Mouse (Mus musculus): ENCODE results near the gene Rims4. TPM values are rescaled to one million over a fixed set of nuclear protein-coding genes. Genes with fewer than 3 reads are reported as not detected.
A peak's percentile ranks its signal among the peaks of the same experiment; 100 is the strongest.

Gene Rims4
- polyA plus RNA-seq, 1 experiment from 2014 or later = 1.7 TPM

- H3K4me1 ChIP-seq (ENCODE audit: control insufficient read depth, insufficient read depth, low read length) = no peaks in the 10 kb centered on the region
- H3K9me3 ChIP-seq (replicated peaks; ENCODE audit: control insufficient read depth, low read length) = no peaks in the 10 kb centered on the region
- H3K4me3 ChIP-seq (ENCODE audit: low read depth, low read length) = no peak overlapping the region
- no peak for DNase-seq (ENCODE audit: low spot score)
- H3K9ac ChIP-seq (ENCODE audit: low read length) = no peak overlapping the region
- 0 out of 2 replicates have a peak, but pooled peaks cover 3% of the 10 kb centered on the region for H3K27me3 ChIP-seq (replicated peaks; ENCODE audit: control insufficient read depth, insufficient read depth, low read length)
- no peak for ATAC-seq
- H3K27ac ChIP-seq (ENCODE audit: low read depth, low read length) = no peak overlapping the region
- H3K4me2 ChIP-seq (ENCODE audit: low read length) = no peak overlapping the region
- H3K36me3 ChIP-seq (ENCODE audit: control insufficient read depth, insufficient read depth, low read length) = no peaks in the 10 kb centered on the region
- 93% methylated on average over 5 of the region's 5 CpGs for WGBS
Observed at GRCm38 (mm10) chr2:163865311-163865710, 53.2 kb downstream of the Rims4 start.

DNA sequence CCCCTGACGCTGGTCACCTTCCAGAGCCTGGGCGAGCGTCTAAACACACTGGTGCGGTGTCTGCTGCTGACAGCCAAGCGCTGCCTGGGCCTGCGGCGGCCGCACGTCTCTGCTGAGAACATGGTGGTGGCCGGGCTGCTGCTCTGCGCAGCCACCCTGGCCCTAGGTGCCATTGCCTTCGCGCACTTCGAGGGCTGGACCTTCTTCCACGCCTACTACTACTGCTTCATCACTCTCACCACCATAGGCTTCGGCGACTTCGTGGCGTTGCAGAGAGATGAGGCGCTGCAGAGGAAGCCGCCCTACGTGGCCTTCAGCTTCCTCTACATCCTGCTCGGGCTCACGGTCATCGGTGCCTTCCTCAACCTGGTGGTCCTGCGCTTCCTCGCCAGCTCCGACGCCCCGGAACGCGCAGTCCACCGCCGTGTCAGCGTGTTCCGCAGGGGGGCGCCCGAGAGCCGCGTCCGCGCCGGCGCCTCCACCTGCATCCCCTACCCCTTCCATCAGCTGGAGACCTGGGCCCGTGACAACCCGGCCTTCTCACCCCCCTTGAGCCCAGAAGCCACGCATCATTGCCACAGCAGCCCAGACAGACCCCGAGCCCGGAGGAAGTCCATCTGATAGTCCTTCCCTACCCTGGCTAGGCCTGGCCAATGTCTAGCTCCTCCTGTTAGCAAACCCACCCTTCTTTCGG lies 60.1 kb downstream of the Rims4 start:
- WGBS = 15% methylated on average over 50 of the region's 50 CpGs

DNA sequence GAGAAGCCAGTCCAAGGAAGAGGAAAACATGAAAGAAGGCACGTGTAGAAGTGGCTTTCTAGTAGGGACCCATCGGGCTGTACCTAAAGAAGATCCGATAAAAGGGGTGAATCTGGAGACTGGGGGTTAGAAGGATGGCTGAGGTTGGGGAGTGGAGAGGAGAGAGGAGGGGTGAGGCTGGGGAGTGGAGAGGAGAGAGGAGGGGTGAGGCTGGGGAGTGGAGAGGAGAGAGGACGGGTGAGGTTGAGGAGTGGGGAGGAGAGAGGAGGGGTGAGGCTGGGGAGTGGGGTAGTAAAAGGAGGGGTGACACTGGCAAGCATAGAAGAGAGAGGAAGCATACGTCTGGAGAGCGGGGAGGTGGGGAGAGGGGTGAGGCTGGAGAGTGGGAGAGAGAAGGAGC lies 61.2 kb downstream of the Rims4 start:
- Histone ChIP-seq H3K4me3 (ENCODE audit: low read depth, low read length) (no peak overlapping the region), H3K9ac (ENCODE audit: low read length) (no peak overlapping the region), H3K27me3 (replicated peaks; ENCODE audit: control insufficient read depth, insufficient read depth, low read length) (peaks cover 59% of the 10 kb centered on the region), H3K9me3 (replicated peaks; ENCODE audit: control insufficient read depth, low read length) (no peaks in the 10 kb centered on the region), H3K27ac (ENCODE audit: low read depth, low read length) (no peak overlapping the region), H3K4me1 (ENCODE audit: control insufficient read depth, insufficient read depth, low read length) (no peaks in the 10 kb centered on the region), H3K4me2 (ENCODE audit: low read length) (no peak overlapping the region), H3K36me3 (ENCODE audit: control insufficient read depth, insufficient read depth, low read length) (no peaks in the 10 kb centered on the region)
- WGBS = 78% methylated on average over 6 of the region's 6 CpGs
- no peak for DNase-seq (ENCODE audit: low spot score)
- no peak for ATAC-seq

More for the DNA sequence above, 60.1 kb downstream of the Rims4 start:
- Histone ChIP-seq H3K27me3 (replicated peaks; ENCODE audit: control insufficient read depth, insufficient read depth, low read length) (peaks cover 50% of the 10 kb centered on the region), H3K27ac (ENCODE audit: low read depth, low read length) (no peak overlapping the region), H3K9ac (ENCODE audit: low read length) (no peak overlapping the region; the same call in 1 of the 2 replicates), H3K9me3 (replicated peaks; ENCODE audit: control insufficient read depth, low read length) (no peaks in the 10 kb centered on the region), H3K4me1 (ENCODE audit: control insufficient read depth, insufficient read depth, low read length) (no peaks in the 10 kb centered on the region), H3K36me3 (ENCODE audit: control insufficient read depth, insufficient read depth, low read length) (no peaks in the 10 kb centered on the region), H3K4me3 (ENCODE audit: low read depth, low read length) (no peak overlapping the region), H3K4me2 (ENCODE audit: low read length) (peak overlapping the region; percentile 34)
- ATAC-seq = peak; percentile 69
- peak; percentile 45 for DNase-seq (ENCODE audit: low spot score)

DNA sequence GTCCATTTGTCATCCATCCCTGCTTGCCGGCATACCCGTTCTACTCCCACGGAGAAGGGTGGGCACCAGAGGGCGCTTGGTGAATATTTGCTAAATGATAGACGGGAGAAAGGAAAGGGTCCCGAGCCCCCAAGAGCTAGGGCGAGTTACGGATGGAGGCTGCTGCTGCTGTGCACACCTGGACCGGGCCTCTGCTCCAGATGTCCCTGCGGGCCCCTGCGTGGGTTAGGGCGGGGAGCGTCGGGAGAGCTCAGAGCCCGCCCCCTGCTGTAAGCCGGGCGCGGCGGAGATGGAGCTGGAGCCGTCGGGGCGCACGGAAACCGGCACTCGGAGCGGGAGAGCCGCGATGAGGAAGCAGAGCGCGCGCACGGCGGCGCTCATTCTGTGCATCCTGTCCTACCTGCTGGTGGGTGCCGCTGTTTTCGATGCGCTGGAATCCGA lies 65.0 kb downstream of the Rims4 start, which contains the start of gene Kcnk15:
Gene Kcnk15, plus strand, starts transcription at position 191 of the 441 bp plus-strand sequence.
- Histone ChIP-seq H3K4me3 (ENCODE audit: low read depth, low read length) (peak within 1 kb of the TSS; percentile 14), H3K4me2 (ENCODE audit: low read length) (peak within 1 kb of the TSS; percentile 24; the same call in 1 of the 2 replicates), H3K4me1 (ENCODE audit: control insufficient read depth, insufficient read depth, low read length) (no peaks in the 10 kb centered on the region), H3K9ac (ENCODE audit: low read length) (no peak within 1 kb of the TSS), H3K27me3 (replicated peaks; ENCODE audit: control insufficient read depth, insufficient read depth, low read length) (peaks cover 74% of the 10 kb centered on the region), H3K36me3 (ENCODE audit: control insufficient read depth, insufficient read depth, low read length) (no peaks in the 10 kb centered on the region), H3K27ac (ENCODE audit: low read depth, low read length) (no peak within 1 kb of the TSS), H3K9me3 (replicated peaks; ENCODE audit: control insufficient read depth, low read length) (no peaks in the 10 kb centered on the region)
- ATAC-seq (0 out of 2 replicates have a peak, but pooled peaks have one; percentile 37), DNase-seq (ENCODE audit: low spot score) (peak; percentile 67)
- 2% methylated on average over 36 of the region's 38 CpGs for WGBS

- WGBS = 83% methylated on average over 4 of the region's 4 CpGs
- ATAC-seq (no peak), DNase-seq (ENCODE audit: low spot score) (no peak)
- no peak overlapping the region for H3K4me3 ChIP-seq (ENCODE audit: low read depth, low read length)
- no peaks in the 10 kb centered on the region for H3K9me3 ChIP-seq (replicated peaks; ENCODE audit: control insufficient read depth, low read length)
- H3K27ac ChIP-seq (ENCODE audit: low read depth, low read length) = no peak overlapping the region
- no peak overlapping the region for H3K4me2 ChIP-seq (ENCODE audit: low read length)
- no peaks in the 10 kb centered on the region; the same call in 1 of the 2 replicates for H3K4me1 ChIP-seq (ENCODE audit: control insufficient read depth, insufficient read depth, low read length)
- H3K9ac ChIP-seq (ENCODE audit: low read length) = no peak overlapping the region
- H3K27me3 ChIP-seq (replicated peaks; ENCODE audit: control insufficient read depth, insufficient read depth, low read length) = no peaks in the 10 kb centered on the region
- H3K36me3 ChIP-seq (ENCODE audit: control insufficient read depth, insufficient read depth, low read length) = no peaks in the 10 kb centered on the region
Observed at GRCm38 (mm10) chr2:163842043-163842442, 76.4 kb downstream of the Rims4 start.

DNA sequence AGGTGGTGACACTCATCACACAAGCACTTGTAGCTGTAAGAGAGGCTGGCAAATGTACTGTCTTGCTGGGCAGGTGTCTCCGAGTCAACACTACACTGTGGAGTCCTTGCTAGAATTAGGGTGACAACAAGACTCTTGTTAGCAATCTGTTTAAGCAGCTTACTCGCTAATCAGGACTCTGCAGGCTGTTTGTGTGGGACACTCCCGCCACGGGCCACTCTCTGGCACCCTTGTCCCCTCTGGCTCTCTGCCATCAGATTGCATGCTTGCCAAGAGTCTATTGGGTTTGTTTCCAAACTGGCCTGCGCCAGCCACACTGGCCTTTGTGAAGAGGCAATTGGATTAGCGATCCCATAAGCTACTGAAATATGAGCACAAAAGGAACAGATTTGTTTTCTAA lies 79.0 kb downstream of the Rims4 start:
- 13% methylated on average over 6 of the region's 6 CpGs for WGBS
- Histone ChIP-seq H3K27ac (ENCODE audit: low read depth, low read length) (no peak overlapping the region), H3K9ac (ENCODE audit: low read length) (no peak overlapping the region), H3K4me3 (ENCODE audit: low read depth, low read length) (no peak overlapping the region), H3K4me2 (ENCODE audit: low read length) (no peak overlapping the region), H3K36me3 (ENCODE audit: control insufficient read depth, insufficient read depth, low read length) (no peaks in the 10 kb centered on the region), H3K27me3 (replicated peaks; ENCODE audit: control insufficient read depth, insufficient read depth, low read length) (no peaks in the 10 kb centered on the region), H3K9me3 (replicated peaks; ENCODE audit: control insufficient read depth, low read length) (no peaks in the 10 kb centered on the region), H3K4me1 (ENCODE audit: control insufficient read depth, insufficient read depth, low read length) (no peaks in the 10 kb centered on the region; the same call in 1 of the 2 replicates)
- peak; percentile 69; the same call in 1 of the 2 replicates for ATAC-seq
- peak; percentile 81 for DNase-seq (ENCODE audit: low spot score)

DNA sequence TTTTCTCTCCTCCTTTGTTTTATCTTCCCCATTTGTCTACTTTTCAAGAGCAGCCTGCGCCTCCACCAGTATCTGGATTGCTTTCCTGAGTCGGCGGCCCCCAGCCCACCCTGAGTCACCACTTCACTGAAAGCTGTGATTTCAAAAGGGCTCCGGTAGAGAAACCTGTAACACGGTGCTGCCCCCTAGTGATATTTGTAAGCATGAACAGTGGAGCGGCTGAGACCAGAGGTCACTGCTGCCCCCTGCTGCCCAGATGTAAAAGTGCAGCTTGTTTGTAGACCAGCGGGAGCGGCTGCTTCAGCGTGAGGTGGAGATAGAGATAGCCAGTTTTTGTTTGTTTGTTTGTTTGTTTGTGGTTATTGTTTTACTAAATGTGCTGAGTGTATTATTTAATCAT lies 80.4 kb downstream of the Rims4 start:
- peak; percentile 86 for DNase-seq (ENCODE audit: low spot score)
- Histone ChIP-seq H3K27ac (ENCODE audit: low read depth, low read length) (no peak overlapping the region), H3K4me1 (ENCODE audit: control insufficient read depth, insufficient read depth, low read length) (no peaks in the 10 kb centered on the region; the same call in 1 of the 2 replicates), H3K9me3 (replicated peaks; ENCODE audit: control insufficient read depth, low read length) (no peaks in the 10 kb centered on the region), H3K9ac (ENCODE audit: low read length) (no peak overlapping the region), H3K4me2 (ENCODE audit: low read length) (no peak overlapping the region), H3K4me3 (ENCODE audit: low read depth, low read length) (no peak overlapping the region), H3K27me3 (replicated peaks; ENCODE audit: control insufficient read depth, insufficient read depth, low read length) (no peaks in the 10 kb centered on the region), H3K36me3 (ENCODE audit: control insufficient read depth, insufficient read depth, low read length) (no peaks in the 10 kb centered on the region)
- 27% methylated on average over 9 of the region's 9 CpGs for WGBS
- ATAC-seq = peak; percentile 69

DNA sequence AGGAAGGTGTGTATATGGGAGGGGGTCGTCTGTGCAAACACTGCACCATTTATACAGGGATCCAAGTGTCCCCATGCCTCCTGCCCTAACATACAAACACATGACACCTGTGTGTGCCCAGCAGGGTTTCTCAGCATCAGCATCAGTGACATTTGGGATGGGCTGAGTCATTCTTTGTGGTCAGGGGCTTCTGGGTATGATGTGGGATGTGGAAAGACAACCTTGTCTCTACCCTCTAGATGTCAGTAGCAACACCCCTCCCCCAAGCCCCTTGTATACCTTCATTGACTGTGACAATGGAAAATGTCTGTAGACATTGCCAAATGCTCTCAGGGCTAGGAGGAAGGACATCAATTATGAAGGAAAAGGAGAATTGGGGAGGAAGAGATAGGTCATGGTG lies 87.3 kb downstream of the Rims4 start:
- no peaks in the 10 kb centered on the region for H3K36me3 ChIP-seq (ENCODE audit: control insufficient read depth, insufficient read depth, low read length)
- no peak for DNase-seq (ENCODE audit: low spot score)
- H3K4me1 ChIP-seq (ENCODE audit: control insufficient read depth, insufficient read depth, low read length) = no peaks in the 10 kb centered on the region
- WGBS = 61% methylated on average over 1 of the region's 1 CpGs
- no peak overlapping the region for H3K4me2 ChIP-seq (ENCODE audit: low read length)
- no peak overlapping the region for H3K9ac ChIP-seq (ENCODE audit: low read length)
- H3K27me3 ChIP-seq (replicated peaks; ENCODE audit: control insufficient read depth, insufficient read depth, low read length) = no peaks in the 10 kb centered on the region
- no peaks in the 10 kb centered on the region for H3K9me3 ChIP-seq (replicated peaks; ENCODE audit: control insufficient read depth, low read length)
- no peak for ATAC-seq
- no peak overlapping the region for H3K4me3 ChIP-seq (ENCODE audit: low read depth, low read length)
- H3K27ac ChIP-seq (ENCODE audit: low read depth, low read length) = no peak overlapping the region

DNA sequence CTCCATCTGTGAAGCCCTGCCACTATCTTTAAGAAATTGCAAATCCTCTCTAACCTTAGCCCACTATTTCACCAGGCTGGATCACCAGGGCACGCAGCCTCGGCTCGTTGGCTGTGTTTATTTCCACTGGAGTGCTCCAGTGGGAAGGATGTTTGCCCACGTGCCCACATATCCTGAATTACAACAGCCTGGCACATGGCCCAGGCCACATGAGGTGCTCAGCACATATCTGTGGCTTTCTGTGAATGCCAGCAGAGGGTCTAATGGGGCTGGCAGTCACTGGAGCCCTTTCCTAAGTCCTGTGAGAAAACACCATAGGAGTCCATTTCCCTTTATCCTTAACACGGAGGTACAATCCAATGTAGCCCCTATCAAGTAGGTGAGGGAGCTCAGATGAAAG lies 92.0 kb downstream of the Rims4 start:
- Histone ChIP-seq H3K4me2 (ENCODE audit: low read length) (no peak overlapping the region), H3K4me1 (ENCODE audit: control insufficient read depth, insufficient read depth, low read length) (no peaks in the 10 kb centered on the region), H3K36me3 (ENCODE audit: control insufficient read depth, insufficient read depth, low read length) (no peaks in the 10 kb centered on the region), H3K9me3 (replicated peaks; ENCODE audit: control insufficient read depth, low read length) (no peaks in the 10 kb centered on the region), H3K9ac (ENCODE audit: low read length) (no peak overlapping the region), H3K27ac (ENCODE audit: low read depth, low read length) (no peak overlapping the region), H3K27me3 (replicated peaks; ENCODE audit: control insufficient read depth, insufficient read depth, low read length) (no peaks in the 10 kb centered on the region), H3K4me3 (ENCODE audit: low read depth, low read length) (no peak overlapping the region)
- WGBS = 61% methylated on average over 5 of the region's 5 CpGs
- no peak for ATAC-seq
- no peak for DNase-seq (ENCODE audit: low spot score)

All from forebrain, embryonic 14.5 days (tissue).